Mouse (Mus musculus) ES-Bruce4 (cell line): ENCODE results near the gene Med25. TPM values are rescaled to one million over a fixed set of nuclear protein-coding genes. Genes with fewer than 3 reads are reported as not detected.
A peak's percentile ranks its signal among the peaks of the same experiment; 100 is the strongest.

ENCODE experiments used
- H3K27ac ChIP-seq: 2 replicates; pipeline ENCODE4 v1.5.1; 2012; ENCODE audit warnings: low read length, inconsistent platforms; ENCODE audit not compliant: insufficient read depth
- H3K27me3 ChIP-seq: 2 replicates; pipeline ENCODE4 v1.6.1; 2012; ENCODE audit warnings: mild to moderate bottlenecking, low read length, inconsistent platforms; ENCODE audit not compliant: control insufficient read depth, poor library complexity, insufficient read depth, severe bottlenecking
- H3K36me3 ChIP-seq: 2 replicates; pipeline ENCODE4 v1.6.1; 2012; ENCODE audit warnings: inconsistent platforms, mild to moderate bottlenecking, low read length, moderate library complexity; ENCODE audit not compliant: control insufficient read depth, poor library complexity, insufficient read depth, severe bottlenecking
- H3K4me1 ChIP-seq: one replicate; pipeline ENCODE4 v1.8.1; 2011; ENCODE audit warnings: low read length; ENCODE audit not compliant: control insufficient read depth, insufficient read depth
- H3K4me3 ChIP-seq: 2 replicates; pipeline ENCODE4 v1.5.1; 2011; ENCODE audit warnings: low read depth, mild to moderate bottlenecking, low read length
- H3K9ac ChIP-seq: 2 replicates; pipeline ENCODE4 v1.6.1; 2012; ENCODE audit warnings: low read depth, mild to moderate bottlenecking, inconsistent platforms; ENCODE audit not compliant: poor library complexity, severe bottlenecking
- H3K9me3 ChIP-seq: replicated peaks from 2 replicates; pipeline ENCODE4 v1.6.1; 2012; ENCODE audit warnings: mild to moderate bottlenecking, low read length, inconsistent platforms; ENCODE audit not compliant: control insufficient read depth, poor library complexity, insufficient read depth, severe bottlenecking
- CTCF ChIP-seq: IDR thresholded peaks from one replicate; pipeline ENCODE4 v1.8.1; 2011; ENCODE audit warnings: low read depth, low read length
- EP300 ChIP-seq: IDR thresholded peaks from 2 replicates; pipeline ENCODE4 v1.6.1; 2011; ENCODE audit warnings: low read depth, low read length; ENCODE audit not compliant: insufficient read depth
- POLR2A ChIP-seq: IDR thresholded peaks from one replicate; pipeline ENCODE4 v1.8.1; 2011; ENCODE audit warnings: low read length; ENCODE audit not compliant: insufficient read depth
- polyA plus RNA-seq: library from polyadenylated mRNA; stranded (reverse); fragments of >200 nt; gene quantifications from 2 replicates; pipeline ENCODE4 v1.2.4, GENCODE M21; 2011; ENCODE audit warnings: low read depth; ENCODE audit not compliant: missing spikeins, insufficient read depth, insufficient read length

The Med25 gene
- polyA plus RNA-seq, 1 experiment: 54.0 TPM

- Histone ChIP-seq H3K27me3 (no peaks in the 10 kb centered on the region), H3K9ac (no peak overlapping the region), H3K9me3 (no peaks in the 10 kb centered on the region), H3K4me1 (no peaks in the 10 kb centered on the region), H3K4me3 (no peak overlapping the region), H3K36me3 (0 out of 2 replicates have a peak, but pooled peaks cover 2% of the 10 kb centered on the region), H3K27ac (no peak overlapping the region)
- TF ChIP-seq EP300 (no peak), CTCF (no peak), POLR2A (no peak)
Measured at GRCm38 (mm10) chr7:44908706-44909476, 16.4 kb upstream of the Med25 start.

GRCm38 (mm10) chr7:44905430-44905829 lies 12.9 kb upstream of the Med25 start:
- no peak overlapping the region for H3K4me3 ChIP-seq
- H3K4me1 ChIP-seq: no peaks in the 10 kb centered on the region
- H3K9ac ChIP-seq: no peak overlapping the region
- H3K27me3 ChIP-seq: no peaks in the 10 kb centered on the region
- H3K27ac ChIP-seq: no peak overlapping the region
- H3K9me3 ChIP-seq: no peaks in the 10 kb centered on the region
- TF ChIP-seq CTCF: no peak
- TF ChIP-seq EP300: no peak
- no peak for TF ChIP-seq POLR2A
- 0 out of 2 replicates have a peak, but pooled peaks cover 2% of the 10 kb centered on the region for H3K36me3 ChIP-seq

GRCm38 (mm10) chr7:44901230-44901722 lies 8.8 kb upstream of the Med25 start:
- peak; percentile 21 for TF ChIP-seq POLR2A
- no peak for TF ChIP-seq CTCF
- Histone ChIP-seq H3K9ac (peak overlapping the region; percentile 1; the same call in 1 of the 2 replicates), H3K4me1 (no peaks in the 10 kb centered on the region), H3K36me3 (no peaks in the 10 kb centered on the region), H3K4me3 (peak overlapping the region; percentile 59), H3K9me3 (no peaks in the 10 kb centered on the region), H3K27ac (no peak overlapping the region), H3K27me3 (no peaks in the 10 kb centered on the region)

- no peak overlapping the region for H3K27ac ChIP-seq
Measured at GRCm38 (mm10) chr7:44900632-44901031, 8.1 kb upstream of the Med25 start.

GRCm38 (mm10) chr7:44898607-44899006 lies 6.1 kb upstream of the Med25 start:
- no peaks in the 10 kb centered on the region for H3K4me1 ChIP-seq
- no peaks in the 10 kb centered on the region for H3K36me3 ChIP-seq
- H3K4me3 ChIP-seq: peak overlapping the region; percentile 3; the same call in 1 of the 2 replicates
- H3K9me3 ChIP-seq: no peaks in the 10 kb centered on the region
- H3K9ac ChIP-seq: no peak overlapping the region
- peak overlapping the region; percentile 24 for H3K27ac ChIP-seq
- H3K27me3 ChIP-seq: no peaks in the 10 kb centered on the region
- no peak for TF ChIP-seq POLR2A
- TF ChIP-seq CTCF: peak; percentile 86
- 0 out of 2 replicates have a peak, but pooled peaks have one; percentile 58 for TF ChIP-seq EP300

More at GRCm38 (mm10) chr7:44900632-44901031, 8.1 kb upstream of the Med25 start:
- Histone ChIP-seq H3K36me3 (no peaks in the 10 kb centered on the region), H3K9ac (no peak overlapping the region), H3K4me3 (no peak overlapping the region), H3K27me3 (no peaks in the 10 kb centered on the region), H3K4me1 (no peaks in the 10 kb centered on the region), H3K9me3 (no peaks in the 10 kb centered on the region)
- TF ChIP-seq POLR2A: no peak
- no peak for TF ChIP-seq EP300
- no peak for TF ChIP-seq CTCF

- TF ChIP-seq CTCF: no peak
- no peak for TF ChIP-seq EP300
- TF ChIP-seq POLR2A: no peak
- H3K27ac ChIP-seq: peak overlapping the region; percentile 28; the same call in 1 of the 2 replicates
- H3K4me3 ChIP-seq: peak overlapping the region; percentile 80
- H3K9ac ChIP-seq: peak overlapping the region; percentile 88
- peaks cover 1% of the 10 kb centered on the region for H3K4me1 ChIP-seq
- H3K27me3 ChIP-seq: no peaks in the 10 kb centered on the region
- H3K36me3 ChIP-seq: no peaks in the 10 kb centered on the region
- no peaks in the 10 kb centered on the region for H3K9me3 ChIP-seq
Measured at GRCm38 (mm10) chr7:44896499-44896898, 4.0 kb upstream of the Med25 start.
